Mouse (Mus musculus): Measurements from ENCODE around the gene Trmt1l.
"Not testable (repeated sequence)": the region's sequence is repeated elsewhere in the genome, so short reads cannot be mapped to it uniquely, and the experiment has no call there.

Trmt1l gene

DNA sequence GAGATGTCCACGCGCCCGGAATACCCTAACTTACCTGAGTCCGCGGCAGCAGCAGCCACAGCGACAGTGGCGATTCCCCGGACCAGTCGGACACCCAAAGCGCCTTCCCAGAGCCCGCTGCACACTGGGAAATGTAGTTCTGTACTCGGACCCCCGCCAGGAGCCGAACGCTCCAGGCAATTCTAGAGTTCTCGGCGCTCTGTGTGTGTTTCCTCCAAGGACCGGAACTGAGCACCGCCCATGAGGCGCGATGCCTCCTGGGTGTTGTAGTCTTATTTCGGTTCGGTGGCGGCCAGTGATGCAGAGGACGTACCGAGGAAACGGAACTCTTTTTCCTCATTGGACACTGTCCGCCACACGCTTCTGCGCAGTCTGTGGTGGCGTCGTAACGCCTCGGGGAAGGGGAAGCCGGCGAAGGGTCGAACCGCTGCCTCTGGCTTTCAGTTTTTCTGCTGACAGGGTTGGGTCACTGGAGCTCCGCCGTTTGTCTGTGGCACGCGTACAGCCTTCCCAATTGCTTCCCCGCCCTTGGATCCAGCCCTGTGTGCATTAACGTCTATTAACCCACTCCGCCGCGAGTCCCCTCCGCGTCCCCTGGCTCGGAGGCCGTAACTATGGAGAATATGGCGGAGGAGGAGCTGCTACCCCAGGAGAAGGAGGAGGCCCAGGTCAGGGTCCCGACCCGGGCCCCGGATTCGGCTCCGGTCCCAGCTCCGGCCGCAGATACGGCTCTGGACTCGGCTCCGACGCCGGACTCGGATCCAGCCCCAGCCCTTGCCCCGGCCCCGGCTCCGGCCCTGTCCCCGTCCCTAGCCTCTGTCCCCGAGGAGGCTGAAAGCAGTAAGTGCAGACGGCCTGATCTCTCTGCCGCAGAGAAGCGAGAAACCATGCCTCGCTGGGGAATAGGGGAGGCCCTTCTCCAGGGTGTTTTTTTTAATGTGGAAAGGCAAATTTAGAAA lies at the start of gene Trmt1l, which contains the start of gene Swt1:
Trmt1l (plus strand) TSS at position 280 of the 959 bp plus-strand sequence.
Swt1 (minus strand) TSS at position 193 of the 959 bp plus-strand sequence.
- DNase-seq = peak; percentile 98

DNA sequence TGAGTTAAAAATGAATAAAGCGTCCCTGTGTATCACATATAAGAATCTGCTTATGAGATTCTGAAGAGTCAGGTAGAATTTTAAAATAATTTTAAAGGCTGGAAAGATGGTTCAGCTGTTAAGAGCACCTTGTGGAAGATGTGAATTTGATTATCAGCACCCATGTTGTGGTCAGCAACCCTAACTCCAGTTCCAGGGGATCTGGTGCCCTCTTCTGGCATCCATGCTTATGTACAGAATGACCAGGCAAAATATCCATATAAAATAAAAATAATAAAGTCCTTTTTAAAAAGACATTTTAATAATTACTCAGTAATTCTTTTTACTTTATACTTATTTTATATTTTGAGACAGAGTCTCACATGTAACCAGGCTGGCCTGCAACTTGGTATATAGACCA lies 38.3 kb upstream of the Trmt1l start:
- no peak for DNase-seq

DNA sequence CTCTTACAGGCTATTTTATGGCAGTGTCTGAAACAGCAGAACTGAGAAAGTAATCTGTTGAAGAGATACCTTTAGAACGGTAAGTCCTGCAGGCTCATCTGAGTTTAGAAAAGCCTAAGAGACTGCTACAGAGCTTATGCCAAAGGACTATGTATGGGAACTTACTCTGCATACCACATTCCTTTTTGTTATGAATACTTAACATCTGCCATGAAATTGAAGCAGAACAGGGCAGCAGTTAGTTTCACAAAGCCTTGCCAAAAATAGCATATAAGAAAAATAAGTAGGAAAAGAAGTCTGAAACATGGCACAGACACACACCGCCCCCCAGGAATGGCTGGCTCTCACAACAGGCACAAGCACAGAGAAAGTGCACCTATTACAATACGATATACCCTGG lies 18.5 kb upstream of the Trmt1l start:
- DNase-seq = no peak

DNA sequence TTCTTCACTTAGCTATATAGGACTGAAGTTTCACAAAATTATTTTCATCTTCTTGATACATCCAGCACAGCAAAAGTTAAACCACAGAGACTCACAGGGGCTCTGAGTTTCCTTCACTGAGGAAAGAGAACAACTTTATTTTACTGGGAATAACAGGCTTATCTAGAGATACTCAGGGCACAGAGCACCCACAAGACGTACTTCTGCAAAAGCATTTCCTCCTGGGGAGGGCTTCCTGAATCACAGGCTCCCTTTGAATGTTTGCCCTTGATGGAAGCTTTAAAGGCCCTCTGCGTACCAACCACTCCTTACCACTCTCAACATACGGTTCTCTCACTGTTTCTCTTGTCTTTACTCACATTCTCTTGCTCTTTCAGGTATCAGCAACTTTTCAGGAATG lies 6.2 kb upstream of the Trmt1l start:
- no peak for DNase-seq

DNA sequence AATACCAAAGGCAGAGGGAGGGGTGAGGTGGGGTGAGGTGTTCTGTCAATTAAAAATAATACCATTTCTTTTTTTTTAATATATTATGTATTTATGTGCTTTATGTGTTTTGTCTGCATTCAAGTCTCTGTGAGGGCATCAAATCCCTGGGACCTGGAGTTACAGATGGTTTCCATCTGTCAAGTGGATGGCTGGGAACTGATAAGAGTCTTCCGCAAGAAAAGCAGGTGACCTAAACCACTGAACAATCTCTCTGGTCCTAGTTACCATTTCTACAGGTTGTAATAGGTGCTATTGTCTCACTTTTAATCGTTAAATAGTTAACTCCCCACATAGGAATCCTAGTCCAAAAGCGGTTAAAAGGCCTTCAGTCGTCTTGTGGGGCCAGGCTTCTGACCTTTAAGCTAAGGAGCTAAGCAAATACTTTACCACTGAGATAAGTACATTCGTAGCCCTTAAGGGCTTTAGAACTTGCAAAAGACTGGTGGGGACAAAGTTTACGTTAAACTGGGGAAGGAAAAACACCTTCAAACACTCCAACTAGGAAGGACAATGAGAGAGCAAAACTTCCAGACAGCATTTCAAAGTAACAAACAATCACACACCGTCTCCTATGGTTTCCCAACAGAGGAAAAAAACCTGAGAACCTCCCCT lies 1.3 kb upstream of the Trmt1l start:
- DNase-seq = no peak

DNA sequence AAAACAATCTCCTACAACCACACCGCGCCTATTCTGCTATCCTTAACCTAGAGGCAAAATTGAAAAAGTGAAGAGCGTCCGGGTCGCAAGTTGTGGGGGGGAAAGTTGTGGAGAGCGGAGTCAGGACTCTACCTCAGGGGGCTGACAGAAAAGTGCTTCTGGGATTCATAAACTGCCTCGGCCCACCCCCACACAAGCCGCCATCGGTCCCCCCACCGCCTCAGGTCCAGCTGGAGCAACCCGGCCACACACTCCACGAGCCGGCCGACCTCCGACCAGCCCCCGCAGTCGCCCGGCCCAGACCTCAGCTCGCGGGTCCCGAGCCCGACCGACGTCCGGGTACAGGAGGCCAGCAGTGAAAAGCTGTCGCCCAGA lies 467 bp upstream of the Trmt1l start:
- no peak for DNase-seq

DNA sequence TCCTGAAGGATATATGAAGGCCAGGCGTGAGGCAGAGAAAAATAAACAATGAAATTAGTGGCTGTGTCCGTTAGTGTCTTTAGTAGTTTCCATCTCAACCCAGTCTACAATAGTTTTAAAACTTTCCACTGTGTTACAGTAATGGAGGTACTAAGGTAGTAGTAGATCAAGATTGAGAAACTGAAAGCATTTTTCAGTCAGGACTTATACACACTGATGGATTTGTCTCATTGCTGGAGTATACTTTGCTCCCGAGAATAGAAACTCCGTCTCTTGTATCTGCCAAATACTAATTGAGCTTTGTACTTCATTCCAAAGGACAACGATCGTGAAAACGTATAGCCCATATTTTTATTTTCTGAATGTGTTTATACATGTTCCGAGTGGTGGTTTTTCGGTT lies 974 bp downstream of the Trmt1l start:
- DNase-seq = no peak

DNA sequence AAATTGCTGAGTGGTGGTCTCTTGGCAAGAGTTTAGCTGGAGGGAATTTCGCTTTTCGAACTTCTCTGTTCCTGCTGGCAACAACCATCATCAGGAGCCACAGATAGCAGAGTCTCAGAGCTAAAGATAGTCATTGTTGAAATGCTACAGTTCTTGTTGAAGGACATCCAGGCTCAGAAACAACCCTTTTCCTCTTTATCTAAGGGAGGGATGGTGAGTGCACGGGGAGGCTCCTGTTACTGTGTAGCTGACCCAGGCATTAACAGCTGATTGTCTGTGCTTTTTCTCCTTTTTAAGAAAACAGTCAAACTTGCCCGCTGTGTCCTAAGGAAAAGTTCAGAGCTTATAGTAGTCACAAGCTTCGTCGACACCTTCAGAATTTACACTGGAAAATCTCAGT lies 7.1 kb downstream of the Trmt1l start:
- DNase-seq = no peak

DNA sequence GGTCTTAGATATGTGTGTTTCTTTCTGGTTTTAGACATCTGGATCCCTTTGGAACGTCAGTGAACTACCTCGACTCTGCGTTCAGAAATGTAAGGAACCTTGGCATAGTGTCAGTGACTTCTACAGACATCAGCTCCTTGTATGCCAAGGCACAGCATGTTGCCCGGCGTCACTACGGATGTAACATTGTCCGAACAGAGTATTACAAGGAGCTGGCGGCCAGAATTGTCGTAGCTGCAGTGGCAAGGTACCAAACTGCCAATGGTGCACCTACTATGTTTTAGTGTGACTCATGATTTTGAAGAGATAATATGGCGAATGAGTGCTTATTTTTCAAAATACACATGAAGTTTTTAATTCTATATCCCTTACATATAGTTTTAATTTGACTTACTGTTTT lies 21.5 kb downstream of the Trmt1l start:
- no peak for DNase-seq

DNA sequence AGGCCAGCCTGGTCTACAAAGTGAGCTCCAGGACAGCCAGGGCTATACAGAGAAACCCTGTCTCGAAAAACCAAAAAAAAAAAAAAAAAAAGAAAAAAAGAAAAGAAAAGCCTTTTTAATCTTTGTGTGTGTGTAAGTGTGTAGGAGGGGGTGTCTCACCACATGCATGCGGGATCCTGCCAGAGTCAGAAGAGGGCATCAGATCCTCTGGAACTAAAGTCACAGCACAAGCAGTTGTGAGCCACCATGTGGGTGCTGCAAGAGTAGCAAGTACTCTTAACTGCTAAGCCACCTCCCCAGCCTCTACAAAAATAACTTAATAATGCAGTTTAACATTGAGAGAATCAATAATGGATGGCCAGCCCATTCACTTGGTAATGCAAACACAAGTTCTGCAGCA lies 22.5 kb downstream of the Trmt1l start:
- DNase-seq = no peak

DNA sequence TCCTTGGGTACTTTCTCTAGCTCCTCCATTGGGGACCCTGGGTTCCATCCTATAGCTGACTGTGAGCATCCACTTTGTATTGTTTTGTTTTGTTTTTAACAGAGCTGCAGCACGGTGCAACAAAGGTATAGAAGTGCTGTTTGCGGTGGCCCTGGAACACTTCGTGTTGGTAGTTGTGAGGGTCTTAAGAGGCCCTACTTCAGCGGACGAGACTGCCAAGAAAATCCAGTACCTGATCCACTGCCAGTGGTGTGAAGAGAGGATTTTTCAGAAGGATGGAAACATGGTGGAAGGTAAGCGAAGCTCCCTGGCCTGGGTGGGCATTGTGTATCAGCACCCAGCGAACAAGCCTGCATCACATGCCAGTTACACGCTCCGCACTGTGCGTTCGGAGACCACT lies 23.6 kb downstream of the Trmt1l start:
- no peak for DNase-seq

DNA sequence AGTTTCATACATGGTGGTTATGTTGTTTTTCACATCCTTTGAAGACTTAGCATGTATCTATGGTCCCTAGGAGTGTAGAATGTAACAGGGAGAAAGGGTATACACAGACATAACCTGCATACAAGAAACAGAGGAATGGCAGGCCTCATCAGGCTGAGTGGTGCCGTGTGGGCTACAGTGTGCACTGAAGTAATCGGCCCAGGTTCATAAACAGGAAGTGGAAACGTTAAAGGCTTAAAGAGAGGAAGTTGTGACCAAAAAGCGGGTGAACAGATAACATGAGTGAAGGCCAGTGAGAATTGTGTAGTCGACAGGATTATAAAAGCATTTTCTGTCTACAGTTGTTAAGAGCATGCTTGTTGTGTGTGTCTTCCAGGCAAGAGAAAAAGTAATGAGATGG lies 28.7 kb downstream of the Trmt1l start:
- DNase-seq = no peak

DNA sequence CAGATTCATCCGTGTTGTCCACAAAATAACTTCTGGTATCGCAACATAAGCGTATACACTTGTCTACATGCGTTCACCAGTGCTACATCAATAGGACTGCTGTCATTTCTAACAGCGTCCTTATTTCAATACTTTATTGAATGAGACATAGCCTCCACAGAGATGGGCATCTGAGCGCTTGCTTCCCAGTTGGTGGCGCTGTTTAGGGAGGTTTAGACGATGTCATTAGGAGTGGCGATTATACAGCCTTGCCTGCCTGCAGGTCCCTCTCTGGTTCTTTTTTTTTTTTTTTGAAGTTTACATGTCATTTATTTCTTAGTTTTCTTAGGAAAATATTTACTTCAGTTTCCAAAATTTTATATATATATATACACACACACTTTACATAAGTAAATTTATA lies 32.9 kb downstream of the Trmt1l start:
- no peak for DNase-seq

DNA sequence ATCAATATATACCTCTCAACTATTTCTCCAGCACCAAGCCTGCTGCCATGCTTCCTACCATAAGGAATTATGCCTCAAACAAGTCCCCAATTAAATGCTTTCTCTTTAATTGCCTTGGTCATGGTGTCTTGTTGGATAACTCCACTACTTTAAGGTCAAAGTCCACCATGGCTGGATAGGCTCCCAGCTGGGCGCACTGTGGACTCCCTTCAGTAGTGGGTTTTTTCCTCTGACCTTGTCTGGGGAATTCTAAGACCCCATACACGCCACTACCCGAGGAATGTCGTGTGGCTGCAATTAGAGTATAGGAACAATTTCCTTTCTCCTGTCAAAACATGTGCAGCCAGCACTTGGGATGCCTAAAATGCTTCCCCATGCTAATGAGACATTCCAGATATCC lies 36.6 kb downstream of the Trmt1l start:
- no peak for DNase-seq

DNA sequence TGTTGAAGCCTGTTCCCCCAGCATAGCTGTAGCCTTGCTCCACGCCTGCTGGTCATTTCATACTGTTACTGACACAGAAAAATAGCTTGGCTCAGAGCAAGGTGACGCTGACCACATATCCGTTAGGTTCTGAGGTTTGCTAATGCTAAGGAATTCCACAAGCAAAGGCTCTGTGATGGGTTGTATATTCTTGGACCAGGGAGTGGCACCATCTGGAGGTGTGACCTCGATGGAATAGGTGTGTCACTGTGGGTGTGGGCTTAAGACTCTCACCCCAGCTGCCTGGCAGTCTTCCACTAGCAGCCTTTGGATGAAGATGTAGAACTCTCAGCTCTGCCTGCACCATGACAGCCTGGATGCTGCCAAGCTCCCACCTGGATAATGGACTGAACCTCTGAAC lies 38.2 kb downstream of the Trmt1l start:
- no peak for DNase-seq

DNA sequence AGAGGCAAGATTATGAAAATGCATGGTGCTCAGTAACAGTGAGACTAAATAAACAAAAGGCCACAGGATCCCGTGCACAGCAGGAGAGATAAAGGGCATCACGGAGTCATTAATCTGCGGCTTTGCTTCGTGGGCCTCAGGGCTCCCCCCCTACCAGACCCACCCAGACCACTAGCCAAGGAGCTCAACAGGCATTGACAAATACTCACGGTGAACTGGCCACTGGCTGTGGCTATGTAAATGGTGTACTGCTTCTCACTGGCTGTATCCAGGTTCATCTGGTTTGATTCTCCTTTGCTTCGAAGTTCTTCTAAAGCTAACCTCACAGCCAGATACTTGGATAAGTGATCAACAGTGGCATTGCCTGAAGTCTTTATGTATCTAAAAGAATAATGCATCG lies 43.1 kb downstream of the Trmt1l start:
- DNase-seq = no peak

DNA sequence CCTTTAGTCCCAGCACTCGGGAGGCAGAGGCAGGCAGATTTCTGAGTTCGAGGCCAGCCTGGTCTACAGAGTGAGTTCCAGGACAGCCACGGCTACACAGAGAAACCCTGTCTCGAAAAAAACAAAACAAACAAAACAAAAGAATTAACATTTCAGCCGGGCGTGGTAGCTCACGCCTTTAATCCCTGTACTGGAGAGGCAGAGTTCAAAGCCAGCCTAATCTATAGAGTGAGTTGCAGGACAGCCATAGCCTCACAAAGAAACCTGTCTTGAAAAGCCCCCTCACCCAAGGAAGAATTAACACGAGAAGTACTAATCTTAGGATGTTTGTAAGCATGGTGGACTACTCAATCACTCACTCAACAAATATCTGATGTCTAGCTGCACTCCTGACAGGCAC lies 44.0 kb downstream of the Trmt1l start:
- DNase-seq = not testable (repeated sequence)

DNA sequence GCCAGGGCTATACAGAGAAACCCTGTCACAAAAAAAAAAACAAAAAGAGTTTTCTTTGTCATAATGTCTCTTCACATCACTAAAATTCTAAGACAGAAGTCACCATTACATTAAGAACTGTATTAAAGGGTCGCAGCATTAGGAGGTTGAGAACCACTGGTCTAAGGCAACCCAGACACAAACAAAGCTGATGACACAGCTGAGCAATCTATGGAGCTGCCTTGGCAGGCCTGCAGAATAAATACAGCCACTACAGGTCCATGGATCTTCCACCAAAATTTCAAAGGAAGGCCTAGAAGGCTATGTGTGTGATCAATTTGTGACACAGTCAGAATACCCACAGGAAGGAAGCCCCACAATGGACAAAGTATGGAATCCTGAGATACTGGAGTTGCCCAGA lies 54.2 kb downstream of the Trmt1l start:
- DNase-seq = no peak

DNA sequence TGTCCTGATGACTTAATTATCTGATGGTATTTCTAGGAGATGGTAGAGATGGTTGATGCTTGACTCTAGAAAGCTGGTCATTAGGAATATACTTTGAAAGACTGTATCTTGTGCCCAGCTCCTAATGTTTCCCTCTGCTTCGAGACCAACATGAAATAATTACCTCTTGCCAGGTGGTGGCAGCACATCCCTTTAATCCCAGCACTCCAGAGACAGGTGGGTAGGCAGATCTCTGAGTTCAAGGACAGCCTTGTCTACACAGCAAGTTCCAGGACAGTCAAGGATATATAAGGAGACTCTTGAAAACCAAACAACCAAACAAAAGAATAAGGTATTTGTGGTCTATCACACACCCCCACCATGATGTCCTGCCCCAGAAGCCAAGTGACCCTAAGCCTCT lies 55.2 kb downstream of the Trmt1l start:
- no peak for DNase-seq

DNA sequence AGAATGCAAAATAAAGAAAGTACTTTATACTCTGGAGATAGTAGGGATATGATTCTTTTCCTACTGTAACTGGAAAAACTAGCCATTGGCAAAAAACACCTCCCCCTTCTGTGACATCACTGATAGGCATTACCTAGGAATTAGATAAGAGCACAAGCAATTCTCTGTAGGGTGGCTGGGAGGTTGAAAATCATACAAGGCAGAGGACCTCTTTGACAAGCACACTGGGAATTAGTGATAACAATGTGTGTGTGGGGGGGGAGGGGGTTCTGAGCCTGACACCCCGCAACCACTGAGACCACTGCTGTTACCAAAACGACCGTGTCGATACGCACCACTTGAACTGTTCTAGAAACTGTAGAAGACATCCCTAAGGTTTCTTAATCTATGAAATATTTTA lies 56.4 kb downstream of the Trmt1l start:
- no peak for DNase-seq

DNA sequence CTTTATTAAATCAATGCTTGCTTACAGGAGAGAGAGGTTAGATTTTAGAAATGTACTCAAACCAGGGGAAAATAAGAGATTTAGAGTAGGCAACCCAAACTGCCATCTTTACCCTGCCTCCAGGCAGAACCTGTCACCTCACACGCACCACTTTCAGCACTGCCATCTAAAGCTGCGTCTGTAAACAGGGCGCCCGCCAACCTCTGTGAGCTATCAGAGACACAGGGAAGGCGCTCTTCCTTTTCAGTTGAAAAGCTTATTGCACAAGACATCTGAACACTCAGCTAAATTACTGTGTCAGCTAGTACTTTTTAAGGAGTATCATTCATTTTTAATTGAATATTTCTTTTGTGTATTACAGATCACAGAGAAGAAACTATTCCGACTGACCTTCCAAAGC lies 61.5 kb downstream of the Trmt1l start:
- no peak for DNase-seq

DNA sequence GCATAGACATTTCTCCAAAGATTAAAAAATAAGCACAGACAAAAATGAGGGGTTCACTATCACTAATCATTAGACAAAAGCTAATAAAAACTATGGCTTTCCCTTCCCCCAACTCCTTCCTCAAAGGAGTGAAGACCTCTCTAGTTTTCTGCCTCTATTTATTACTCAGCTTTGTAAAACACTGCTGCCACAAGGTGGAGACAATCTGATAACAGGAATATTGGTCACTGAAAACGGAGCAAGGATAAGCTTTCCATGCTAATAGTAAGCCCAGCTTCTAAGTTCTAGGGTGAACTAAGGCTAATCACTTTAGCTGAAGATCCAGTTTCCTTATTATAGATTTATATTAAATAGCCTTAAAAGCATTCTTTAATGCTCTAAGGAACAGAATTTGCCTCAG lies 64.1 kb downstream of the Trmt1l start:
- no peak for DNase-seq

DNA sequence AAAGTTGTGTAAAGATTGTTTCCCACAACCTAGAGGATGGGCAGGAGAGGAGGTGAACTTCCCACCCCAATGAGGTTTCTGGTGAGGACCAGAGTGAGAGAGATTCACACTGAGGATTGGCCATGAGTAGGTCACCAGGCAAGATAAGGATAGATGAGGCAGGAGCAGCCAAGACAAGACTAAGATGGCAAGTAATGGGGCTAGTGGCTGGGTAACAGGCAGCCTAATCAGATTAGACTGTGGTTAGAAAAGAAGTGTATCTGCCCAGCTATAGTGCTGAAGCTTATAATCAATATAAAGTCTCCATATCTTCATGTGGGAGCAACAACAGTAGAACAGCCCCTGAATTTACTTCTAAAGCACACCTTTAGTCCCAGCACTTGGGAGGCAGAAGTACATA lies 65.5 kb downstream of the Trmt1l start:
- DNase-seq = no peak

DNA sequence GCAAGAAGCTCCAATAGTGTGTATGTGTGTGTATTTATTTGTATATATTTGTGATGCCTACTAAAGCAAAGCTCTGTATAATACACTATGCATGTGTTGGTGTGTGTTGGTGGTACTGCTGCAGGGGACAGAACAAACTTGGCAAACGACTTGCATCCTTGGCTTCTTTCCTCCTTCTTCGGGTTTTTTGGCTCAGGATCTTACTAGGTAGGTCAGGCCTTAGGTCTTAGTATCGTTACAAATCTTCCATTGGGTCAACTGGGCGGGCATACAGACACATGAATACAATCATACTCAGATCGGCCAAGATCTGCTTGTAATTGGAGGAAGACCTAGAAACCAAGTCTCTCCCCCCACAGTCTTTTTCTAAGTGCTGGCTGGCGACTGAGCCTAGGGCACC lies 66.4 kb downstream of the Trmt1l start:
- DNase-seq = no peak
